Mouse (Mus musculus) cerebellum, adult 11-12 months (tissue): ENCODE measurements at regions not wholly inside any gene's neighbourhood (a gene's known extent, or its start where the extent isn't known, plus 50 kb on each side); places are given as distances from the start of the nearest gene placed in this dataset.
"Not testable (repeated sequence)": the region's sequence is repeated elsewhere in the genome, so short reads cannot be mapped to it uniquely, and the experiment has no call there.

Source experiments
- DNase-seq: peaks from one replicate; pipeline ENCODE4 v3.0.0; 2022

- no peak for DNase-seq
Measured at GRCm38 (mm10) chr12:5759485-5759884, 384.0 kb upstream of the Klhl29 start.

- no peak for DNase-seq
Measured at GRCm38 (mm10) chr12:5757766-5758165, 382.3 kb upstream of the Klhl29 start.

- DNase-seq: no peak
Measured at GRCm38 (mm10) chr12:5757361-5757760, 381.9 kb upstream of the Klhl29 start.

- no peak for DNase-seq
Measured at GRCm38 (mm10) chr12:5753831-5754230, 378.3 kb upstream of the Klhl29 start.

GRCm38 (mm10) chr12:5744086-5744709 lies 368.7 kb upstream of the Klhl29 start:
- no peak for DNase-seq

- DNase-seq: no peak
Measured at GRCm38 (mm10) chr12:5736066-5736465, 360.6 kb upstream of the Klhl29 start.

- no peak for DNase-seq
Measured at GRCm38 (mm10) chr12:5734902-5735301, 359.4 kb upstream of the Klhl29 start.

- no peak for DNase-seq
Measured at GRCm38 (mm10) chr12:5723113-5723512, 347.6 kb upstream of the Klhl29 start.

- DNase-seq: not testable (repeated sequence)
Measured at GRCm38 (mm10) chr12:5717527-5717926, 342.0 kb upstream of the Klhl29 start.

GRCm38 (mm10) chr12:5698778-5699454 lies 323.4 kb upstream of the Klhl29 start:
- DNase-seq: no peak

GRCm38 (mm10) chr12:5682182-5682581 lies 306.7 kb upstream of the Klhl29 start:
- DNase-seq: no peak

GRCm38 (mm10) chr12:5678126-5678525 lies 302.6 kb upstream of the Klhl29 start:
- DNase-seq: not testable (repeated sequence)

- DNase-seq: no peak
Measured at GRCm38 (mm10) chr12:5668486-5668885, 293.0 kb upstream of the Klhl29 start.

- no peak for DNase-seq
Measured at GRCm38 (mm10) chr12:5637571-5638275, 262.2 kb upstream of the Klhl29 start.

- no peak for DNase-seq
Measured at GRCm38 (mm10) chr12:5633971-5634370, 258.5 kb upstream of the Klhl29 start.

GRCm38 (mm10) chr12:5601084-5601654 lies 225.7 kb upstream of the Klhl29 start:
- no peak for DNase-seq

- DNase-seq: no peak
Measured at GRCm38 (mm10) chr12:5599426-5599825, 223.9 kb upstream of the Klhl29 start.

- DNase-seq: no peak
Measured at GRCm38 (mm10) chr12:5598961-5599360, 223.5 kb upstream of the Klhl29 start.

- DNase-seq: no peak
Measured at GRCm38 (mm10) chr12:5572831-5573230, 197.3 kb upstream of the Klhl29 start.

- no peak for DNase-seq
Measured at GRCm38 (mm10) chr12:5568941-5569340, 193.5 kb upstream of the Klhl29 start.

- no peak for DNase-seq
Measured at GRCm38 (mm10) chr12:5566231-5566630, 190.7 kb upstream of the Klhl29 start.

GRCm38 (mm10) chr12:5552607-5553006 lies 177.1 kb upstream of the Klhl29 start:
- no peak for DNase-seq

- no peak for DNase-seq
Measured at GRCm38 (mm10) chr12:5551901-5552300, 176.4 kb upstream of the Klhl29 start.

GRCm38 (mm10) chr12:5549796-5550195 lies 174.3 kb upstream of the Klhl29 start:
- DNase-seq: no peak
